Mouse (Mus musculus) 416B (cell line): Measurements from ENCODE around the gene Olfr147.
"Not testable (repeated sequence)": the region's sequence is repeated elsewhere in the genome, so short reads cannot be mapped to it uniquely, and the experiment has no call there.

Experiments
- DNase-seq: peaks from one replicate; pipeline ENCODE4 v3.0.0; 2011; ENCODE audit warnings: low read depth

Olfr147 gene

DNA sequence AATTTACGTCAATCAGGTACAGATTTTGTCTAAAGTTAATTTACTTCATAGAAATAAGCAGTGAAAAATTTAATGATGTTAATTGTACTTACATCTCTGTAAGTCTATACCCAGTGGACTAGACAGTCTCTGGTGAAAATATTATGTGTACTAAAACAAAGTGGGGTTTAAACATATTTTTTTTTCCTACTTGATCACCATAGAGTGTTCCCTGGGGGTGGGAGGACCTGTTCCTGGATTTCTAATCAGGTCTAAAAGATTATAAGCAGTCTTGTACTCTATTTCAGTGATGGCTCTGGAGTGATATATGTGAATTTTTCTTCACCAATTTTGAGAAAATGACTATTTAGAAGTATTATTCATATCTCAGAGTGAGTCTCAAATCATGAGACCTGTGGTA lies at the start of gene Olfr147:
TSS of gene Olfr147 (plus strand) at position 301 of the 400 bp plus-strand sequence.
- no peak for DNase-seq

DNA sequence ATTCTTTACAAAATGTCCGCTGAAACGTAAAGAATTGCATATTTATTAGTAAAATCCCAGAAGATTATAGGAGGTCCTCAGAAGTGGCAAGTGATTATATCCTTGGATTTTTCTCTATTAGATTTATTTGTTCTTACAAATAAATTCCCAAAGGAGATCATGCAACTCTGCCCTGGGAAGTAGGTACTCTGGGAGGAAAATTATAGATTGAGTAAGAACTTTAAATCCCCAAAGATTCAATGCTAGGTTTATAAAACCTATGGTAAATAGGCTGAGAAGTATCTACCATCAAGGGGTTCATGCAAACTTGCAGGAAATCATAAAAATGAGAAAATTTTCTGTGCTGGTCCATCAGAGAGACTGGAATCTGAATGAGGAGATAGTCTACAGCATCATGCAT lies 34.9 kb upstream of the Olfr147 start, which contains the start of gene Olfr250:
TSS of gene Olfr250 (plus strand) at position 301 of the 400 bp plus-strand sequence.
- DNase-seq: no peak

DNA sequence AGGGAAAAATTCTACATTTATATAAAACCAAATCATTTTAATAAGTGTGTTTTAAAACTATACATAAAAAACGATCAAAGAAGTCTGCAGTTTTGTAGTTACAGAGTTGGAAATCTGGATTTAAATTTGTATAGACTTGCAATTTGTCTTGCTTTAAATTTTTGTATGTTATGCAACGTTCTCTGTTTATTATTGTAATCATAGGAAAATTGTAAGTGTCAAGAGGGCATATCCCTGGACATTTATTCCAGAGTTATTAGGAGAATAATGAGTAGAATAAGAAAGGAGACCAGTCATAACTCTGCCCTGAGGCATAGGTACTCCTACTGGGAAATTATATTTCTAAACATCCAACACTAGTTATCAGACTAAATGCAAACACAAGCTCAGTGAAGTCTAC lies 24.7 kb upstream of the Olfr147 start, which contains the start of gene Olfr251:
TSS of gene Olfr251 (plus strand) at position 301 of the 400 bp plus-strand sequence.
- DNase-seq: no peak

DNA sequence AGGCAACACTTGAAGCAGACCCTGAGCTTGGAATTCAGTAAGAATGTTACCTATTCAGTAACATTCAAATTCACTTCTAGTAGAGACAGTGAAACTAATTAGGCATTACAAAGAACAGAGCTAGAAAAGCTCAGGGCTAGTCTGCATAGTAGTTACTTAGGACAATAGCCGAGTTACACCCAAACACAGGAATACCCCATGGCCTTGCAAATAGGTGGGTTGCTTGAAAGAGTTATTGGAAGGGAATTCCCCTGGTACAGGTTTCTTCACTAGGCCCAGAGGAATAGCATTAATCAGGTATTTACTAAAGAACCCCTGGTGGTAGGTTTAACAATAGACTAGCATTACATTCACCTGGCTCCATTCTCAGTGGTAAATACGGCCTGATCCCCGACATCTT lies 6.0 kb downstream of the Olfr147 start:
- DNase-seq: not testable (repeated sequence)

DNA sequence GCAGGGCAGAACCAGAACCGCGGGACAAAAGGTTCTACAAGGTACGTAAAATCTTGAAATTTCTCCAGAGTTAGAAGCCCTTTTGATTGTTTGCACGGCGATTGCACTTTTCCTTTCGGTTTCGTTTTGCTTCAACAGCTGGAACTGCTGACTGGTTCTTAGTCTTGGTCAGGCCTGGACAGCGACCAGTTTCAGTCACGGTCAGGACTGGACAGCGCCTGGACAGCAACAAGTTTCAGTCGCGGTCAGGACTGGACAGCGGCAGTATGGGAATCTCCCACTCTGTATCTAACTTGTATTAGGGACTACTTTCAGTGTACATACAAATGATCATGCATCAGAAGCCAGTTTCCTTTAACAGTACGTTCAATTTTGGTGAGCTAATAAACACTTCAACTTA lies 12.0 kb downstream of the Olfr147 start:
- not testable (repeated sequence) for DNase-seq

DNA sequence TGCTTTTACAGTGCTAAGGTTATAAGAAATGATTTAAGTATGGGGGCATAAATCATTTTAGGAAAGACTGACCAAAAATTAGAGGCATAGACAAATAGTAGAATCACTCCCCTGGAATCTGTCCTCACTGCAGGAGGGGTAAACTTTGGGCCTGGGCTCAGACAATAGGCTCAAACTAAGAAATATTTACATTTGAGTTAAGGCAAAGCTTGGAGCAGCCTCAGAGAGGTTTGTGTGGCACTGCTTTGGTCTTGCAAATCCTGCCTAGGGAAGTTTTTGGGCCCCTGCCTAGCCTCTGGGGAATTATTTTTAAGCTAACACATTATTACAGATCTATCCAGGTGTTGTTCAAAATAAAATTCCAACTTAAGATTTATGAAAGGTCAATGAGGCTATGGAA lies 22.3 kb downstream of the Olfr147 start:
- DNase-seq: no peak

DNA sequence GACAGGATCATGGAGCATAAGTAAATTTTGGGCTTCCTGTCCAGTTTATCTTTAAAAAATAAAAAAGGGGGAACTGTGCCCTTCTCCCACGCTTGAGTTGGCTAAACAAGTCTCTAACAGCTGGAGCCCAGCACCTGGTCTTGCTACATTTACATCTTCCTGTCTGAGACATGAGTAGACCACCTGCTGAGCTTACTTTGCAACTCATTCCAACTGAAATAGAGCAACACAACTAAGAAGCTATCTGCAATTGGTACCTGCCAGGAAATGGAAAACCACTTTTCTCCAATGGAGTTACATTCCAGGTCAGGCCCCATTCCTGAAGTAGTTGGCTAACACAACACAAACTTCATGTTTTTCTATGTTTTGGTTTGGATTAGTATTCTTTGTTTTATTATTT lies 25.5 kb downstream of the Olfr147 start:
- DNase-seq: no peak

DNA sequence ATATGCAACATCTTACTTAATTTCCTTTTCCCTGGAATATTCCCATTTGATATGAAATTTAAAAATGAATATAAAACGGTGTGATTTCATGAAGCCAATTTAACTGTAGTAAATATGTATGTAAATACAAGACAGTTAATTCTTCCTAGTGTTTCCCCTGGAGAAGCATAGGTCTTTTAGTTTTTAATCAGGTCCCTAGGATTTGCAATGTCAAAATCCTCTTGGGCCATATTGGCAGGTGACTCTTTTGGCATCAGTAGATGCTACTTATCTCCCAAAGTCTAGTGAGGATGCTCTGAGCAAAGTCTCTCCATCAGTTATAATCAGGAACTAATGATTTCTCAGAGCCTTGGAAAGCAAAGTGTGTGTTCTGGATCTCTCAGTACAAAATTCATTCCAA lies 27.7 kb downstream of the Olfr147 start, which contains the start of gene Olfr901:
TSS of gene Olfr901 (plus strand) at position 301 of the 400 bp plus-strand sequence.
- no peak for DNase-seq

DNA sequence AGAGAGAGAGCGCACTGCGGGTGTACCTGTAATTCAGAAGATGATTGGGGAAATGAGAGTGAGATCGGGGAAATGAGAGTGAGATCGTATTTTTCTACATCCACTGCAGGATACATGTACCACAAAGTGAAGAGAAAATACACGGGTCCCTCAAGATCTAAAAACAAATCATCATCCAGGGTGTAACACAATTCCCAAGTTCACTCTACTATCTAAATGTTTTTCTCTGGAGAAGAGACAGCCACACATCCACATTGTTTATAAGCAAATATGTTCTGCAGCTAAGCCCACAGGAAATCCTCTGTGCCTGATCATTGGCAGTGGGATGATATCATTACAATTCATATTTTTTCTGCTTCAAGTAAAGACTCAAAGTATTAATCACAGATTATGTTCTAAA lies 45.9 kb downstream of the Olfr147 start, which contains the start of gene Olfr902:
TSS of gene Olfr902 (plus strand) at position 301 of the 400 bp plus-strand sequence.
- no peak for DNase-seq
